Mouse (Mus musculus): ENCODE measurements around the gene F9. TPM values are rescaled to one million over a fixed set of nuclear protein-coding genes. Genes with fewer than 3 reads are reported as not detected.

The F9 gene
- polyA plus RNA-seq, 1 experiment from 2014 or later = not detected

Other genes starting within 250 kb of the F9 start
- gene Mcf2, start 179.6 kb downstream of the F9 start, polyA plus RNA-seq (2016; fragmentation: Nextera tagmentation; extraction: Ambion mirVana) = 0.49 and 0.61 TPM in 2 replicates